Mouse (Mus musculus) liver, embryonic 14.5 days (tissue): ENCODE measurements around the gene Prl7a2. TPM values are rescaled to one million over a fixed set of nuclear protein-coding genes. Genes with fewer than 3 reads are reported as not detected.

Experiments
- ATAC-seq: fragments of 200-750 bp; cut with Nextera tagmentation; 2 replicates; pipeline ENCODE4 v1.8.0; 2017; ENCODE audit warnings: moderate number of reproducible peaks, mild to moderate bottlenecking, moderate library complexity; ENCODE audit not compliant: insufficient read depth
- DNase-seq, 3 experiments: peaks; one replicate each; pipeline ENCODE4 v3.0.0-alpha.2; 2012 to 2013; ENCODE audit warnings: low read depth in 3 of 3, low spot score in 3 of 3
- H3K27ac ChIP-seq: fragments of 300-500 bp; sonication (generic); 2 replicates; pipeline ENCODE4 v1.5.1; 2014; ENCODE audit warnings: moderate library complexity, mild to moderate bottlenecking, control low read depth, inconsistent platforms
- H3K27me3 ChIP-seq: fragments of 300-500 bp; sonication (generic); 2 replicates; pipeline ENCODE4 v1.6.1; 2014; ENCODE audit warnings: mild to moderate bottlenecking, low read length, moderate library complexity; ENCODE audit not compliant: control insufficient read depth, insufficient read depth
- H3K36me3 ChIP-seq: fragments of 300-500 bp; sonication (generic); replicated peaks from 2 replicates; pipeline ENCODE4 v1.6.1; 2014; ENCODE audit warnings: low read depth; ENCODE audit not compliant: control insufficient read depth, insufficient read depth
- H3K4me1 ChIP-seq, 2 experiments: fragments of 200-500 bp in 1 of 2; fragments of 300-500 bp in 1 of 2; sonication (generic) in 1 of 2; replicated peaks; 2 replicates each; pipeline ENCODE4 v1.6.1; 2012 to 2014; ENCODE audit warnings: antibody characterized with exemption in 1 of 2, inconsistent platforms in 1 of 2, low read length in 1 of 2; ENCODE audit not compliant: control insufficient read depth in 2 of 2, insufficient read depth in 2 of 2
- H3K4me2 ChIP-seq: fragments of 300-500 bp; sonication (generic); 2 replicates; pipeline ENCODE4 v1.6.1; 2014; ENCODE audit warnings: low read depth, mild to moderate bottlenecking, control low read depth, moderate library complexity
- H3K4me3 ChIP-seq, 2 experiments: fragments of 200-500 bp in 1 of 2; fragments of 300-500 bp in 1 of 2; sonication (generic) in 1 of 2; 2 replicates each; pipeline ENCODE4 v1.5.1; 2012 to 2014; ENCODE audit warnings: low read depth in 2 of 2, low read length in 2 of 2, mild to moderate bottlenecking in 2 of 2, control low read depth in 1 of 2, inconsistent platforms in 1 of 2, moderate library complexity in 1 of 2; ENCODE audit not compliant: insufficient read depth in 1 of 2
- H3K9ac ChIP-seq: fragments of 300-500 bp; sonication (generic); replicated peaks from 2 replicates; pipeline ENCODE4 v1.6.1; 2014; ENCODE audit warnings: mild to moderate bottlenecking, control low read depth, moderate library complexity
- H3K9me3 ChIP-seq: fragments of 300-500 bp; sonication (generic); 2 replicates; pipeline ENCODE4 v1.6.1; 2016; ENCODE audit warnings: low read length, mixed read lengths; ENCODE audit not compliant: control insufficient read depth
- CTCF ChIP-seq: IDR thresholded peaks from 2 replicates; pipeline ENCODE4 v1.5.1; 2016; ENCODE audit warnings: antibody characterized with exemption, low read depth, control low read depth
- EP300 ChIP-seq: IDR thresholded peaks from 2 replicates; pipeline ENCODE4 v1.6.1; 2016; ENCODE audit warnings: antibody characterized with exemption, low read depth
- WGBS: fragments of 180-500 bp; shearing (Covaris S2); extraction: QIAGEN DNeasy Blood & Tissue Kit; methylation state at CpG from one replicate; pipeline ENCODE4 v1.1.7; 2014; ENCODE audit not compliant: insufficient replicate concordance; 5-methylcytosine and 5-hydroxymethylcytosine counted together
- polyA plus RNA-seq, 2 experiments: library from polyadenylated mRNA; depleted of rRNA in 1 of 2; stranded (reverse) in 1 of 2; unstranded in 1 of 2; fragments of >200 nt; fragmentation: Nextera tagmentation in 1 of 2; extraction: Ambion mirVana in 1 of 2; gene quantifications; 2 replicates each; pipeline versions ENCODE4 v1.2.1 to v1.2.3; 2012 to 2014

Gene Prl7a2
- polyA plus RNA-seq (2012; rRNA removed) (0.02 TPM in 1 of 2 replicates, not detected in the other), polyA plus RNA-seq (2014; fragmentation: Nextera tagmentation; extraction: Ambion mirVana) (not detected in 2 replicates)

- no peak within 1 kb of the TSS for H3K9ac ChIP-seq
- H3K27me3 ChIP-seq: no peaks in the 10 kb centered on the region
- H3K27ac ChIP-seq: no peak within 1 kb of the TSS
- no peaks in the 10 kb centered on the region for H3K36me3 ChIP-seq
- TF ChIP-seq CTCF: no peak
- TF ChIP-seq EP300: no peak
- H3K4me2 ChIP-seq: no peak within 1 kb of the TSS
- ATAC-seq (no peak), DNase-seq (no peak)
- 50% methylated on average over 4 of the region's 4 CpGs for WGBS
- H3K4me1 ChIP-seq: no peaks in the 10 kb centered on the region
- no peaks in the 10 kb centered on the region for H3K9me3 ChIP-seq
- no peak within 1 kb of the TSS for H3K4me3 ChIP-seq
Observed at GRCm38 (mm10) chr13:27667936-27668335, at the start of gene Prl7a2. Gene Prl7a2 (minus strand): TSS chr13:27668036.

GRCm38 (mm10) chr13:27716636-27717035 is 48.8 kb upstream of the Prl7a2 start, which contains the start of gene Prl7d1:
Gene Prl7d1 (minus strand): TSS chr13:27716736.
- no peak for TF ChIP-seq CTCF
- TF ChIP-seq EP300: no peak
- DNase-seq (no peak), ATAC-seq (no peak)
- WGBS: 50% methylated on average over 5 of the region's 5 CpGs
- no peak within 1 kb of the TSS for H3K9ac ChIP-seq
- no peak within 1 kb of the TSS for H3K27ac ChIP-seq
- H3K4me2 ChIP-seq: no peak within 1 kb of the TSS
- H3K36me3 ChIP-seq: no peaks in the 10 kb centered on the region
- no peak within 1 kb of the TSS for H3K4me3 ChIP-seq
- no peaks in the 10 kb centered on the region for H3K9me3 ChIP-seq
- no peaks in the 10 kb centered on the region for H3K27me3 ChIP-seq
- H3K4me1 ChIP-seq: no peaks in the 10 kb centered on the region

DNA sequence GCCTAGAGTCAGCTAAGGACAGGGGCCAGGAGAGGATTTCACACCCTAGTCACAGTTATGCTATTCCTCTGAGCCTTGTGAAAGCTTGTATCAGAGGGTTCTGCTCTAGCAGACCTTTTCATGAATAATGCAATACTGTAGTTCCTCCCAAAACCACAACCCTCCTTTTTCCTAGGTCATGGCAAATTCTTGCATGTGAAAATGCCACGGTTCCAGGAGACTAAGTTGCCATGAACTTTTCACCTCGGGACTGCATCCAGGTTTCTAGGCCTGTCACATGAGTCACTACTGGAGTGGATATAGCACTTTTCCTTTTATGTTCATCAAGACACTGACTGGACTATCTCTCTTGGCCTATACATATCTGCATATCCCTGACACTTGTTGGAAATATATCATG is 38.7 kb upstream of the Prl7a2 start:
- DNase-seq (no peak), ATAC-seq (no peak)

DNA sequence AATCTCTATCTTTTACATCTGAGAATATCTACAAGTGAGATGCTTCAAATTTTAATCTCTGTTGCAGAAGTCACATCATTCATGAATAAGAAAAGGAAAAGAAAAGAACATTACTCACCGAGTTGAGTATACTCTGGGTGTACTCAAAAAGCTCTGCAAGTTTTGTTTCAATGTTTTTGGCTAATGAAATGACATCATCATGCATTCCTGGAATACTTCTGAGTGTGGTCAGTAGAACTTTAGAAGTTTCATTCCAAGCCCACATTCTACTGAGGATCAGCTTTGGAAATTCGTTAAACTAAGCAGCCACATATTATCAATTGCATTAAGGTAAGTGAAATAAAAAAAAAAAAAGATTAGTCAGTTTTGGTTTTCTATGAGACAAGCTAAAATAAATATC is 7.1 kb downstream of the Prl7a2 start:
- 37% methylated on average over 2 of the region's 2 CpGs for WGBS
- H3K4me2 ChIP-seq: no peak overlapping the region
- H3K27me3 ChIP-seq: no peaks in the 10 kb centered on the region
- H3K9ac ChIP-seq: no peak overlapping the region
- no peak overlapping the region for H3K27ac ChIP-seq
- no peak overlapping the region for H3K4me3 ChIP-seq
- DNase-seq (no peak), ATAC-seq (no peak)
- no peaks in the 10 kb centered on the region for H3K9me3 ChIP-seq
- H3K36me3 ChIP-seq: no peaks in the 10 kb centered on the region
- TF ChIP-seq EP300 (no peak), CTCF (no peak)
- no peaks in the 10 kb centered on the region for H3K4me1 ChIP-seq

More for the DNA sequence above, 38.7 kb upstream of the Prl7a2 start:
- Histone ChIP-seq H3K36me3 (no peaks in the 10 kb centered on the region), H3K9me3 (no peaks in the 10 kb centered on the region), H3K4me2 (no peak overlapping the region), H3K9ac (no peak overlapping the region), H3K4me3 (no peak overlapping the region), H3K27ac (no peak overlapping the region), H3K27me3 (no peaks in the 10 kb centered on the region), H3K4me1 (no peaks in the 10 kb centered on the region)
- TF ChIP-seq CTCF (no peak), EP300 (no peak)
- WGBS: 35% methylated on average over 2 of the region's 2 CpGs

- no peaks in the 10 kb centered on the region for H3K36me3 ChIP-seq
- no peak for ATAC-seq
- 78% methylated on average over 3 of the region's 3 CpGs for WGBS
Observed at GRCm38 (mm10) chr13:27642393-27642792, 25.4 kb downstream of the Prl7a2 start, which contains the start of gene Prl7a1. Gene Prl7a1 (minus strand): TSS chr13:27642493.

More at GRCm38 (mm10) chr13:27642393-27642792, 25.4 kb downstream of the Prl7a2 start, which contains the start of gene Prl7a1:
- H3K27ac ChIP-seq: no peak within 1 kb of the TSS
- H3K9me3 ChIP-seq: no peaks in the 10 kb centered on the region
- TF ChIP-seq CTCF (no peak), EP300 (no peak)
- no peak within 1 kb of the TSS for H3K4me3 ChIP-seq
- H3K27me3 ChIP-seq: no peaks in the 10 kb centered on the region
- H3K4me2 ChIP-seq: no peak within 1 kb of the TSS
- H3K4me1 ChIP-seq: no peaks in the 10 kb centered on the region
- DNase-seq: no peak
- H3K9ac ChIP-seq: no peak within 1 kb of the TSS
